Mouse (Mus musculus): ENCODE data around the gene Akr1b8.
"Not testable (repeated sequence)": the region's sequence is repeated elsewhere in the genome, so short reads cannot be mapped to it uniquely, and the experiment has no call there.

The Akr1b8 gene

DNA sequence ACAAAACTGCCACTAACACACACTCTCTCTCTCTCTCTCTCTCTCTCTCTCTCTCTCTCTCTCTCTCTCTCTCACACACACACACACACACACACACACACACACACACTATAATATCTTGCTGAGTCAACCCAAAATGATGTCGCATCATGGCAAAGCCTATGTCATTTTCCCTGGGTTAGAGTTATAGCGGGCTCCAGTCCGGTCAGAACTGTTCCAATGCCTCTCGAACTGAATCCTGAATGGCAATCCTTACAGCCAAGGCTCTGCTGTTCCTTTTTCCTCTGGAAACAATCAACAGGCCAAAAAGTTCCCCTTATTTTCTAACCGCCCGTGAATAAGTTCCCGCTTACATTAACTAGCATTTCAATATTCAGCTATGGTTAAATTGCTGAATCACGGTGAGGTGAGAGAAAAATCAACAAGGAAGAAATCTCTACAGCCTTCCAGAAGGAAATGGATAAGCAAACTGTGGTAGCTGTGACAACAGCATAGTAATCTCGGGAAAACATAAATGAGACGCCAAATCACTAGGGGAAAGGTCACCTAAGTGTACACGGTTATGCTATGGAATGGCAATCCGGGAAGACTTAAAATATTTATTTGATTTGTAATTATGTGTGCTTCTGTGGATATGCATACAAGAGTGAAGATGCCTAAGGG, 3.8 kb upstream of the Akr1b8 start:
- no peak for DNase-seq

DNA sequence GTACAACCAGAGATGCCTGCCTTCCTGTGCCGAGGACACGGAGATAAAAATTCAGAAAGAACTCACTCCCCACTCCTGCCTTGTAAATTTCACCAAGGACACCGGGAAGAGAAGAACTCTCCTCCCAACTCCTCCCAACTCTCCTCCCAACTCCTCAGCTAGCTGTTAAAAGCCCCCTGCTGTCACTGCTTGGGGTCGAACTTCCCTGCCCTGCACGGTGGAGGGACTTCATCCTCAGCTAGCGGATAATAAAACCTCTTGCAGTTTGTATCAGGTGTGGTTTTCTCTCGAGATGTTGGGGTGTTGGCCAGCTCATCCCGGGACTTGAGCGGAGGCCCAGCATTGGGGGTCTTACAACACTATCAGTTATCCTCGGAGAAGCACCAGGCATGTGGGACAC, 2.4 kb upstream of the Akr1b8 start:
- DNase-seq, result not testable (repeated sequence)

DNA sequence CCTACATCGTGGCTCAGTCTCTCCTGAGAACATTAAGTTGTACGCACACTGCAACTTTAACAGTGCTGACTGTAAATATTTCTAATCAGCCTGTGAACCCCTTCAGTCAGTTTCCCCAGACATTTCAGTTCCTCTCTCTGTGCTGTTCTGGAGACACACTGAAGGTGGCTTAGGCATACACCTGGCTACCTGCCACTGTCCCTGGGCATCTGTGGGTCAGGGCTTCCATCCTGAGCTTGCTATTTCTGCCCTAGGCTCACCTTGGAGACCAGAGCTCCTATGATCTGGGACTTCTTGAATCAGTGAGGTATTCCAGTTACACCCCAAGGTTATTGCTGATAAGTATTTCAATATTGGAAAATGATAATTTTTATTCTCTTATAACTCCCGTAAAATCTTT, 1.5 kb upstream of the Akr1b8 start:
- no peak for DNase-seq

DNA sequence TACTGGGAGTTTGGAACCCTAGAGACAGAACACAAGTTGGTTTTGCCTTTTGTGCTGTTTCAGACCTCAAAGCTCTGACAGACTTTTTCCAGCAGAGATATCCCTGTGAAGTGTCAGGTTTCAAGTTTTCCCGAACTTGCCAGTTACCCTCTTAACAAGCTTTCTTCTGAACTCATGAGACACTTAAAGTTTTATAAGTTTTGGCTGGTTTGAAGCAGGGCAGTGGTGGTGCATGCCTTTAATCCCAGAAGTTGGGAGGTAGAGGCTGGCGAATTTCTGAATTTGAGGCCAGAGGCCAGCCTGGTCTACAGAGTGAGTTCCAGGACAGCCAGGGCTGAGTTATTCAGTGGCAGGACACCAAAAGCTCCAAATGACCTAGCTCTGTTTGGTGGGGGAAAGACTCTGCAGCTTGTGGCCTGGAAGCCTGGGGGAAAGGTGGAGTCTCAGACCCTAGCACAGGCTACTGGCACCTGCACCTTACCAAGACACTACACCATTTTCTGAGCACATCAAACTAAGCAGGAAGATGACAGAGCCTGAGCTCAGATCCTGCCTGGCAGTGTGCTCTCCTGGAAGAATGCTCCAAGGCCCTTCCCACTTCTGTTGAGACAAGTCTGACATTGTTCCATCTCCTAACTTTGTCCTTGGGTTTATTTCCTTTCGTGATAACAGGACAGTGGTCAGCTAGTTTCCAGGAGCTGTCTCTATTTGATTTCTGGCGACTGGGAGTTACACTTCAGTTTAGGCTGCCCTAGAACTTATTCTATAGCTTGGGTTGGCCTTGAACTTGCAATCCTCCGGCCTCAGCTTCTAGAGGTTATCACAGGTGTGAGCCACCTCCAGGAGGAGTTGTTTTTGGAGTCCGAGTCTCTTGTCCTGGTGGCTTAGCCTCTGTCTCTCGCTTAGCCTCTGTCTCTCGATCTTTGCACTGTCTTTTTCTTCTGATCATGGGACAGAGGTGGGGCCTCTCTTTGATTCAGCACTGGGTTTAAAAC, 732 bp downstream of the Akr1b8 start:
- DNase-seq, result no peak

DNA sequence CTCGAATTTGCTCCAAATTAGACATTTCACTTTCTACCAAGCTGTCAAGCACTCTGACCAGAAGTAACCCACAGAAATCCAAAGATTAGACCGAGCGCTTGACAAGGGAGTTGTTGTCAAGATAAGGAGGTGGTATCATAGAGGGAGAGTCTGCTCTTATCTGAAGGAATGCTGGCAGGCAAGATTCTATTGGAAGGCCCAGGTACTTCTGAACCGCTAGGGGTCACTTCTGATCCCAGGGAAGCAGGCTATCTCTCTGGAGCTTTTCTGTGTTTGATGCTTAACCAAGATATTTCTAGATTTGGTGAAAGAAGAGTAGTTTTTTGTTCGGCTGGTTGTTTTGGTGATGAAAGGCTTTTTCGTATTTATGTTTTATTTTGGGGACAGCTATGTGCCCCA, 1.4 kb downstream of the Akr1b8 start:
- DNase-seq, result no peak

DNA sequence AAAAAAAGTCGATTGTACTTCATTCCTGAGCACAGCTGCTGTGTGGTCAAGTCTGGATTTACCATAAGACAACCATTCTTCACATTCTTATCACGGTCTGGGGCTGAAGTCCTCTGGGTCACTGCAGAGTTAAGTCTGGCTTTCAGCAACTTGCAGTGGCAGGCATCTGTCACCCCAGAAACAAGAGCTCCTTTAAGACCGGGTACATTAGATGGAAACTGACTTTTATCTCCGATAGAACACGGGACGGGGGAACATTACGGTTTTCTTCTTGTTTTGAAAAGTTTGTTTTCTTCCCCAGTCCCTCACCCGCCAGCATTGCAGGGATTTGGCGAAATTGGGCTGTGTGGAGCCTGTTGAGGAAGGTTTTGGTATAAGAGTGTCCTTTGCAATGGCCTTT, 1.9 kb downstream of the Akr1b8 start:
- no peak for DNase-seq

DNA sequence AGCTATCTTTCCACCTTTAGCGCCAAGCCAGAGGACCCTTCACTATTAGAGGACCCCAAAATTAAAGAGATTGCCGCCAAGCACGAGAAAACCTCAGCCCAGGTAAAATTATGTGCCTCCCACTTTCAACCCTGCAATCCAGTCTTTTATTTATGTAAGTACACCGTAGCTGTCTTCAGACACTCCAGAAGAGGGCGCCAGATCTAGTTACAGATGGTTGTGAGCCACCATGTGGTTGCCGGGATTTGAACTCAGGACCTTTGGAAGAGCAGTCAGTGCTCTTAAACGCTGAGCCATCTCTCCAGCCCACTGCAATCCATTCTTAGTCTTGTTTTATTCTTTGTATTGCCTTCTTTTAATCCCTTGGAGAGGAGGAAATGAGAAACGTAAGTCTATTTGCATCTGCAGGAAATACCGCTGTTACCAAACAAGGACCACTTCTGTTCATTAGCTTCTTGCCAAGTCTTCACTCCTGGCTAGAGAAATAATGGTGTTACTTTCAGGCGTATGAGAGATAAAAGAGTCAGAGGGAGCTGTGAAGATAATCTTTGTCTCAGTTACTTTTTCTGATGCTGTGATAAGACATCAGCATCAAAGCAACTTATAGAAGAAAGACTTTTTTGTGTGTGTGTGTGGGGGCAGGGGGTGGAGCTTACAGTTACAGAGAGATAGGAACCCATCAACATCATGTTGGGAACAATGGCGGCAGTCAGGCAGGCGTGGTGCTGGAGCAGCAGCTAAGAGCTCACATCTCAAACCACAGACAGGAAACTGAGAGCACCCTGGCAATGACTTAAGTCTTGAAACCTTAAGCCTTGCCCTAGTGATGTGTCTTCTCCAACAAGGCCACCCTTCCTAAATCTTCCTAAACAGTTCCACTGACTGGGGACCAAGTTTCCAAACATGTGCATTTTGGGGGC, 10.6 kb downstream of the Akr1b8 start:
- DNase-seq, result no peak

DNA sequence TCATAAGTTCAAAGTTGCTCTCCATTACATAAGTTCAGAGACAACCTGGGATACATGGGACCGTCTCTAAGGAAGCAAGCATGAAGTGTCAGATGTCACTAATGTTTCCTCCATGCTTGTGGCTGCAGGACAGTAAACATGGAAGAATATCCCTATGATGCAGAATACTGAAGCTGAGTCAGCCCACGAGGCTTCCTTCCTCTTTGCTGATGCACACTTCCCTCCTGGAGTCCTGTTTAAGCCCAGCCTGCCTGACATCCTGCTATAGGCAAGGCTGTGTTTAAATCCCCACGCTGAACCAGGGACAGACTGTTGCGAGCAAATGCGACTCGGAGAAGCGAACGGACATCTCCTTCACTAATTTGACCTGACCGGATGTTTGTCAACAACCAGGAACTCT, 14.1 kb downstream of the Akr1b8 start:
- no peak for DNase-seq

DNA sequence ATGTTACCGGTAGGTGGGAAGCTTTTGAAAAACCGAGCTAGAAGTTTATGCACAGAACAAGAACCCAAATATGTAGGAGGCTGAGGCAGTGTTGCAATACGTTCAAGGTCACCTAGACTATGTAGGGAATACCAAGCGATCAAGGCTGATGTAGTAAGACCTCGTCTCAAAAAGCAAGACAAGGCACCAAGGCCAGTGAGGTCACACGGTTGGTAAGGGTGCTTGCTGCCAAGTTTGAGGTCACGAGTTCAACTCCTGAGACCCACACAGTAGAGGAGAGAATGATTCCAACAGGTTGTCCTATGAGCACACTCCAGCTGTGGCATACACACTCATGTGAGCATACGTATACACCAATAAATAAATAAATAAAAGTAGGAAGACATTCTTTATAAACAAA, 16.2 kb downstream of the Akr1b8 start:
- DNase-seq, result no peak

DNA sequence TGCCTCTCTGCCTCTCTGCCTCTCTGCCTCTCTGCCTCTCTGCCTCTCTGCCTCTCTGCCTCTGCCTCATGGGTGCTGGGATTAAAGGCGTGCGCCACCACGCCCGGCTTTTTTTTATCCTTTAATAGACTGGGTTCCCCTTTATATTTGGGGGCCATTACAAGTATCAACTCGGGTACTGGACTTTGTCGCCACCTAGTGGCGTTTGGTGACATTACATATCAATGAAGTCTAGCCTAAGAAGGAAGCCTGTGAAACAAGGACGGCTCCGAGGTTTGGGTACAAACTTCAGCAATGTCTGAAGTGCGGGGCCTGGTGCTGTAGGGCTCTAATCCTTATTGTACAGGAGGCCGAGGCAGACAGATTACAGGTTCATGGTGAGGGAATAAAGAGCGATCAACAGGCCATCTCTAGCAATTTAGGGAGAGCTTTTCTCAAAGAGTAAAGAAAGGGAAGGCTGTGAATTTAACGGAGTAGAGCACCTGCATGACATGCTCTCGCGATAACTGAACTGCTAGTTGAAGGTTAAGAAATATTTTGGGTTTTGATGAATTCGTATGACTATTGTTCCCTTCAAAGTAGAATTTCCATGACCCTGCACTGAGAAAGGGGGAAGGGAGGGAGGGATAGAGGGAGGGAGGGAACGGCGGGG, 17.9 kb downstream of the Akr1b8 start:
- DNase-seq, result peak; percentile 84

DNA sequence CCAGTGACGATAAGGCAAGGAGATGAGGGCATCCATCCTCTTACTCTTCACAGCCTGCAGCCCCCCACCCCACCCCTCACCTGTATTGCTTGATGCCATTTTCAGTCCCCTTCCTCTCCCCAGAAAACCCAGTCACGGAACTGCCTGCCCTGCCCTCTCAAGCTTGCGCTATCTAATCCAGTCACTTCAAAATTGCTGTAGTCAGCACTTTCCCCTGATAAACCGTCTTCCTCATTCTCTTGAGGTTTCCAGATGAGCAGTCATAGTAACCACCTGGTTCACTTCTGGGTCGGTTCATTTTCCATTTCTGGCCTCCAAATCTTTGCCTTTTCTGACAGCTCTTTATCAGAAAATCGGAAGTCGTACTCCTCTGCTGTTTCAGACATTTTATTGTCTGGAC, 19.9 kb downstream of the Akr1b8 start:
- DNase-seq, result no peak

DNA sequence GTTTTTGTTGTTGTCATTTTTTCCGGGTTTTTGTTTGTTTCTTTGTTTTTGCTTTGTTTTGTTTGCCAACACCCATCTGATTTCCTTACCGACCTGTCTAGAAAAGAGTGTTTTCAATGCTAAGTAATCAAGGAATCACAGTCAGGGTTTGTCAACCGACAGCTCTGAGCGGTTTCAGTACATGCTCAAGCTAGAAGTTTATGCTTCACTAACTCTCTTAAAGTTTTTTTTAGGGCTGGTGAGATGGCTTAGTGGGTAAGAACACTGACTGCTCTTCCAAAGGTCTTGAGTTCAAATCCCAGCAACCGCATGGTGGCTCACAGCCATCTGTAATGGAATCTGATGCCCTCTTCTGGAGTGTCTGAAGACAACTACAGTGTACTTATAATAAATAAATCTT, 22.0 kb downstream of the Akr1b8 start:
- DNase-seq, result not testable (repeated sequence)

DNA sequence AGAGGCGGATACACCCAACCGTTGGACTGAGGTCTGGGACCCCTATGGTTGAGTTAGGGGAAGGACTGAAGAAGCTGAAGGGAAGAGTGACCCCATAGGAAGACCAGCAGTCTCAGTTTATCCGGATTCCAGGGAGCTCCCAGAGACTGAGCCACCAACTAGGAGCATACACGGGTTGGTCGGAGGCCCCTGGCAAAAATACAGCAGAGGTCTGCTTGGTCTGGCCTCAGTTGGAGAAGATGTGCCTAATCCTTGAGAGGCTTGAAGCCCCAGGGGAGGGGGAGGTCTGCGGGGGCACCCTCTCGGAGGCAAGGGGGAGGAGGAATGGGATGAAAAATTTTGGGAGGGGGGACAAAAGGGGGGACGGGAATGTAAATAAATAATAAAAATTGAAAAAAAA, 29.5 kb downstream of the Akr1b8 start:
- no peak for DNase-seq

DNA sequence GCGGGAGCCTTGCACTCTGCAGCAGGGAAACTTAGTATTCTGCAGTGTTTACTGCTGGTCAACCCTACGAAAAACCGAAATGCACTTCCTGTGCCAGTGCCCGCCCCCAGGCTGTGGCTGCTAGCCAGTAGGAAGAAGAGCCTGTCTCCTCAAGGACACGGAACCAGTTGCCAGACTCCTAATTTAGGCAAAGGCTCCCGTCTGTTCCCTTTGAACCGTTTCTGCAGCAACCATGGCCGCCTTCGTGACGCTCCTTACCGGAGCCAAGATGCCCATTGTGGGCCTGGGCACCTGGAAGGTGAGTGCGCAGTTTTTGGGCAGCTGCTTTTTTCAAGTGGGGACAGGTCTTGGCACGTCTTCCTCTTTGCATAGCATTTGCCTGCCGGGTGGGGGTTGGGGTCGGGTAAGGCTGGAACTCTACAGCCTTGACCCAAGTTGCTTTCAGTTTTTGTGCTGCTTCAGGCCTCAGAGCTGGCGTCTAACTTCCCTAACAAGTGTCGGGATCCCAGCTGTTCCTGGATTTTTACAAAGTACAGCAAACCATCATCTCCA, 30.3 kb downstream of the Akr1b8 start, which contains the start of gene Akr1b10:
Akr1b10 (plus strand) TSS at position 109 of the 552 bp plus-strand sequence.
- peak; percentile 77 for DNase-seq

DNA sequence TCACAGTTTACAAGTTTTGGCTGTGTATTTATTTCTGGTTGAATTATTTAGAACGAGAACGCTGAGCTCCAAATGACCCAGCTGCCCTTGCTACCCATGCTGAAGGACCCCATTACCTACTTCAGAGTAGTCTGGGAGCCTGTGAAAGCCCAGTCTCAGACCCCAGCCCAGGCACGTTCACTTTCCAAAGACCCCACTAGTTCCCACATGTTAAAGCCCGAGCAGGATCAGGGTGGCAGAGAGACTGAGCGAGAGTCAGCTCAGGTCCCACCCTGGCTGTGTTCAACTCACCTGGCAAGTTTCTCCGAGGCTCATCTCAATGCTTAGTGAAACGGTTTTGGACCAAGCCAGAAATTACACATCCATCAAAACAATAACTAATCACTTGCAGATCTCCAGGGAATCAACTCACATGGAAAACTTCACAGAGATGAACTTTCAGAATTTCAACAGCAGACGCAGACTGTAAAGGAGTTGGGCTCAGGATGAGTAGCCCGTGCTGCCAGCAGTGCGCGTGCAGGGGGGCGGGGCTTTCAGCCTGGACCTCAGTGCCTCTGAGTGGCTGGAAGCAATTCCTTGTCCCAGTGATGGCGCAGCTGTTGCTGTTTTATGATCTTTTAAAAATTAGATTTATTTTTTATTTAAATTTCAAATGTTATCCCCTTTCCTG, 30.9 kb downstream of the Akr1b8 start:
- DNase-seq, result peak; percentile 28

DNA sequence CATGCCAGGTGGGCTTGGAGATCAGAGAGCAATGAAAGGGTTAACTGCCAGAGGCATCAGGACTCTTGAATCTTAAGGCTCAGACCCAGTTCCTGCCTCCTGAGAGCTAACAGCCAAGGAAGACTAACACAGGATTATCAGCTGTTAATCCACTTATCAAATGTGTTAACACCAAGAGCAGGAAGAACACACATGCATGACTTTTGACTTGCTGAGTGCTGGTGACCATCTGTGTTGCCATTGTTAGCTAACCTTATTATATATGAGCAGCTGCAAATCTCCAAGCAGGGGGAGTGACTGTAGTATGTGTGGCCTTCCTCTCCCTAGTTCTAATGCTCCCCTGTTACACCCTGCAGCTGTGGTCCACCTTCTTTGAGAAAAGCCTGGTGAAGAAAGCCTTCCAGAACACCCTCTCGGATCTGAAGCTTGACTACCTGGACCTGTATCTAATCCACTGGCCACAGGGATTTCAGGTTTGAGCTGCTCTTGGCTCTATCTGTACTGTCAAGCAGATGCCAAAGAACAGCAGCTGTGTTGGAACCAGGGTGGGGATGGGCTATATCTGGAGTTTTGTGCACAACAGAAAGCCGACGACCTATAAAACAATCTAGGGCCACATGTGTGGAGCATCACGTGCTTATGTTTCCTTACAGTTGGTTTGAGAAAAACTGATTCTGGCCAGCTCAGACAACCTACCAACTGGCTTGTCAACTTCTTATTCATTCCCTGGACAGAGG, 34.7 kb downstream of the Akr1b8 start:
- no peak for DNase-seq

DNA sequence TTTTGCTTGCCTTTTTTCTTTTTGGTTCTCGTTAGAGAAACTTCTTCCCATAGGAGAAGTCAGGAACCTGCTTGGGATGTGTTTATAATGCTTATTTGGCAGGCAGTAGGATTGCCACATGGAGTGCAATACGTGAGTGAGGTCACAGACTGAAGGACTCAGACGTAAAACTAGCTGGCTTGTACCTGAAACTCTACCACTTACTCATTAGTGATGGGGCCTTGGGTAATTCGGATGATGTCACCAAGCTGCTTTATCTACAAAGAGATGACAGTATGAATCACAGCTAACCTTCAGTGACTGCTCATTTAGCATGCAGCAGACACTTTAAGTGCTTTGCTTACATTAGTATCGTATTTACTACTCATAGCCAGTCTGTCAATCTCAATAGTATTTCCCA, 42.0 kb downstream of the Akr1b8 start:
- DNase-seq, result no peak

DNA sequence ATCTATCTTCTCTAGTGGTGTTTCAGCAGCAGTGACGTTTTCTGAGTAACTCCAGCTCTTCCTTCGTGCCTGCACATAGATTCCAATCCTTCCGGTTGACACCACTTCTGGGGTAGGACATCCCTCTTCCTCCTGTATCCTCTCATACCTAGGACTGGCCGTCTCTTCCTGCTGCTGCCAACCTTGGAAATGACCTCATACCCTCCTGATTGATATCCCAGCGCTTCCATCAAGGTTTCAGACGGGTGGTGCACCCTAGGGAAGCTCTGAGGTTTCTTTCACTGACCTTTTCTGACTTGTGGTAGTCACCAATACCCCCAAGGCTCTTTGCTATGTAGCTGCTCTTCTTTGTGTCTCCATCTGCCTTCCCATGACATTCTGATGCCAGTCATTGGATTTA, 44.5 kb downstream of the Akr1b8 start:
- DNase-seq, result no peak

DNA sequence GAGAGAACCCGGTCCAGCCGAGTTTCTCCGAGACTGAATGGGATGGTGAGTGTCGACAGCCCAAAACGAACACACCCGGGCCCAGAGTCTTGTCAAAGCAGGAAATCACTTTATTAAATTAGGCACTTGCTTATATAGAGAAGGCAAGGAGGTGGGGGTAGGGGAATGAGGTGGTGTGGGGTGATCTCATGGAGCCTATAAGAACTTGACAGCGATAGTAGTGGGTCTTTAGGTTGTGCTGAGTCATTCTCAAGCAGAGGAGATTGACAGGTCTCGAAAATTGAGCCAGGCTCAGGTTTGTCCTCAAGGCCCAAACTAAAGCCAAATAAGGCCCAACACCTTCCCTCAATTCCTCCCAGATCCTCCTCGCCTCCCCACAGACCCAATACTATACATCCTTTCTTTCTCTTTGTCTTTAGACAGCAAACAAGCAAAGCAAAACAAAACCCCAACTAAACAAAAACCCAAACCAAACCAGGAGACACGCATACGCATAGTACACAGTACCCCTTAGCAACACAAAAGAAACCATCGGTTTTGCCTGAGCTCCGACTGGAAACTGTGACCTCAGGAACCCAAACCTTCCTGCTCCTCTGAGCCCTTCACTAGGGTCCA, 45.8 kb downstream of the Akr1b8 start:
- no peak for DNase-seq

DNA sequence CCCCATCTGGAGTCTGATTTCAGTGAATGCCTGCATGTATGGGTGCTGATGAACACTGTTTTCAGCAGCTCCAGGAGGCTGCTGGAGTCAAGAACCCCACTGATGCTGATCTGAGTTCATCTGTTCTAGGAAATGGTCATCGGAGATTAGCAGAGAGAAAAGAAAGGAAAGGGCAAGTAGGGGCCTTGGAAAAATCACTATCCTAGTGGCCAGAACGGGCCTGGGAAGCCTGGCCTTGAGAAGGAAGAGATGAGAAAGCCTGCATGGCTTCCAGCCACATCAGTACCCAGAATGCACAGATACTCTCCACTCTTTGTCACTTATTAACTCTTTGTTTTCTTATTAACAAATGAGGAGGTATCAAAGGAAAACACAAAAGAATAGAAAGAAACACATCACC, 46.8 kb downstream of the Akr1b8 start:
- DNase-seq, result no peak
